Mouse (Mus musculus): ENCODE results near the gene Abca4.

Gene Abca4

DNA sequence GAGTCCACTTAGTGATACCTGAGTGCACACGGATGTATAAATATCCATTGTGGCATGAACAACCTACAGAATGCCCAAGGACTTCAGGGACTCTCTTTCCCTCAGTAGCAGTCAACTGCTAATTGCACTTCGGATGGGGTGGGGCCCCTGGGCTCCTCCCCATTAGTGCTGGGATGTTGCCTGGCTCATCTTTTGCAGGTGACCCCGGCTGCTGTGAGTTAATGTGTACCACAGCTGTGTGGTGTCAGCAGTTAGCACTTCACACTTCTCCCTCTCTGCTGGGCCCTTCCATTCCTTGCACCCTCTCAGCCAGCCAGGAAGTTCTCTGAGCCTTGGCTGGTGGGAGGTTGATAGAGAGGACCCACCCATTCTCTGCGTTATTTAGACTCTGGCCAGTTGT, 65.2 kb downstream of the Abca4 start:
- DNase-seq (ENCODE audit: low spot score in 2 of 2), result no peak

DNA sequence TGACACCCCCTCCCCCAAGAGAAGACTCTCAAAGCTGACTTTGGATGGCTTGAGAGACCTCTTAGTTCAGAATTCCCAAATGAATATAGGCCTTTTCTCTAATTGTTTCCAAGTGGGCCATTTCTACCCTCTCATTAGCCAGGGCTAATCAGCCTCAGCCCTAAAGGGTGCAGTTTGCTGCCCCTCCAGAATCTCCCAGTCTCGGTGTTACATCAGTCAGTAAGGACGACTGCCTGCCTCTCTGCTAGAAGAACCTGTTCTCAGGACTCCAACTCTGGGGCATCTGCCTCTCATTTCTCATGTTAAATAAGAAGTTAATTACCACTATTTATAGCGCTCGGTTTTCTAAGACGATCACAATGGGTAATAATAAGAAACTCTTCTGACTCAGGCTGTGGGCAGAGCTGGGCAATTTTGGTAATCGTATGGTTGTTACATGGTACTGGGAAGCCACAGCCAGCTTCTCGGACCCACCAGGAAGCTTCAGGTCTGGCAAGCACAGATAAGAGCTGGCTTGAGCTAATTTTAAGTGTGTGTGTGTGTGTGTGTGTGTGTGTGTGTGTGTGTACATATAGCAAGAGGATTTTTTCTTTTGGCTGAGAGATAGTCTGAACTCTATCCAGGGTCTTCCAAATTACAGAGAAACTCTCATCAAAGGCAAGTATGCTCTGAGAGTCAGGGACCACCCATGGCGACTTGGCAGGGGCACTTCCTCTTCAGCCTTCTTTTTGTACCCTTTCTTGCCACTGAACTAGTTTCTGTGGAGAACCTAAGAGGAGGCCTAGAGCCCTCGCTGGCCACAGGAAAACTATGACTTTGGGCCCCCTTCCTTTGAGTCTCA, 67.1 kb downstream of the Abca4 start:
- DNase-seq (ENCODE audit: low spot score in 2 of 2), result no peak

DNA sequence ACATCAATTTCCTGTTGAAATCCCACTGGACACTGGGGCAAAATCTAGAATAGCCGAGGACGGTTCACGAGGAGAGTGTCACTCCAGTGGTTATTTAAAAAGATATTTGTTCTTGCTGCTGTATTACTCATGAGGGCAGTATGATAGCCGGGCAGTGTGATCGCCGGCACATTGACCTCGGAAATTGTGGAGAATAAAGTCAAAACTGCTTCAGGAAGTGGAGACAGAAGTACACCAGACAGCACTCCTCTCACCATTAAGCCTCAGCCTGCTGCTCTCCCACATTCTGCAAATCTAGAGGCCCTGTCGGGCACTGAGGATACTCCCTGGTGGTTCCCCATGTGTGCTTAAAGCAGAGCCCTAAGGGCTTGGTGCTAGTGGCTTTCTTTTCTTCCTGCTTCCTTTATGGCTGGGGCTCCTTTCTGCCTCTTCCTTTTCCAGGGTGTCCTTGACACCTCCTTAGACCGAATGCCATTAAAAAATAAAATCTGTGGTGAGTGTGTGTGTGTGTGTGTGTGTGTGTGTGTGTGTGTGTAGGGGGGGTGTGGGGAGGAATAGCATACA, 74.5 kb downstream of the Abca4 start:
- no peak for DNase-seq (ENCODE audit: low spot score in 2 of 2)

DNA sequence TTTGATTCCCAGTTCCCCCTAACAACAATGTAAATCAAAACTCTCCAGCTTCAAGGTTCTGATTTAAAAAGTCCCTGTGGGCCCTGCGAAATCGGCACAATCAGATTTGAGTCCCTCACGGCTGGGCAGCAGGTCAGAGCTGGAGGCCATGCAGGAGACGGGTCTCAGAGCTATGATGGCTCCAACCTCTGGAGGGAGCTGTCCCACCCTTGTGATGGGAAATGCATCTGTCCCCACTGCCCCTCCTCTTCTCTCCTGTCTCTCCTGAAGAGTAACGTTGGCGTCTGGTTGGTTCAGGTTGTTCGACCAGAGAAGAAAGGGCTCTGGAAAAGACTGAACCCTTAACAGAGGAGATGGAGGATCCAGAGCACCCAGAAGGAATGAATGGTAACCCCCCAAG, 75.5 kb downstream of the Abca4 start:
- DNase-seq (ENCODE audit: low spot score in 2 of 2), result no peak

DNA sequence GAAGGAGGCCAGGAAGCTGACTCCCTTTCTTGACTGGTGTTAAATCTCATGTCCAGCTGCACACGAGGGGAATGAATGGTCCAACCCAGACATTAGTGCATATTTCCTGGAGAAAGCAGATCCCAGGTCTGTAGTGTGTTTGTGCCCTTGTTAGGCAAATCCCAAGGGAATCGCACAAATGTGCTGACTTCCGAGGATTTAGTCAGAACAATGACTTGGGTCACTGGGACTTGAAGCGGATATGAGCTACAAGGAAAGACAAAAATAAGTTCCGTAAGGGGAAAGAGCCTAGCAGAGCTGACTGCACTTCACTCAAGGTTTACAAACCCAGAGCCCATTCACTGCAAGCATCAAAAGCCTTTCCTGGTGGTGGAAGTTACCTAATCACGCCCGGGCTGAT, 76.0 kb downstream of the Abca4 start:
- no peak for DNase-seq (ENCODE audit: low spot score in 2 of 2)

DNA sequence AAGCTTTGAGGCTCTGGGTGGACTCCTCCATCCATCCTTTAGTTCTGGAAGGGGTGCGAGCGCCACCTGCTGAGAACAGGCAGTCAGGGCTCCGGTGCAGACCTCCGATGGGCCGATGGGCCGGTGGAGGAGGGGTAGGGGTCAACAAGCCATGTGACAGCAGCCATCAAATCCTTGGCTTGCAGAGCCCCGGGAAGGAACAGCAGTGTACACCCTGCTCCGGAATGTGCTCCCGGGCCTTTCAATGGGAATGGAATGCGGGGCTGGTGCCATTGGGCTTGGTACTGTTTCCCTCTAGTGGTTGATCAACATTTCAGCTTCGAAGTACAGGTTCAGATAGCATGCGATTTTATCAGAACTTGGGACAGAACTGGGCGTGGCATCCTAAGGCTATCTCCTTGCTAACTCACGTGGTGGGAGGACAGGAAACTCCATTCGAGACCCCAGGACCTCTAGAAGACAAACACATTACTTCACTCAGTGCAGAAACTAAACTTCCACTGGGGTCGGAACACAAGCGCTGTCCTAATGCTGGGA, 78.0 kb downstream of the Abca4 start:
- peak; percentile 77 to 86 for DNase-seq (ENCODE audit: low spot score in 2 of 2)

DNA sequence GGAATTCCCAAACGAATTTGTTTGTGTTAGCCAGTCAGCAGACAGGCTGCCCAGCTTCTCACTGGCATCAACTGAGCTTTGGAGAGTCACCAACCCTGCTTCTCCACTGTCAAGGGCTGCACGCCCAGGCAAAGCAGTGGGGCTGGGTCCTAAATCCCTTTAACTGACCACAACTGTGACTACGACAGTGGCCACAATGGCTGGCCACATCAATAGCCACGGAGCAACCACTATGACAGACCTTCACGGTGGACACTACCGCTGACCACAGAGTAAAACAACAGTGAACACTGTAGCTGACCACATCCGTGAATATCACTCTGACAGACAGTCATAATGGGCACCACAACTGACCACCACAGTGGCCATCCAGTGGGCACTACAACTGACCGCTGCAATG, 78.6 kb downstream of the Abca4 start:
- no peak for DNase-seq (ENCODE audit: low spot score in 2 of 2)

DNA sequence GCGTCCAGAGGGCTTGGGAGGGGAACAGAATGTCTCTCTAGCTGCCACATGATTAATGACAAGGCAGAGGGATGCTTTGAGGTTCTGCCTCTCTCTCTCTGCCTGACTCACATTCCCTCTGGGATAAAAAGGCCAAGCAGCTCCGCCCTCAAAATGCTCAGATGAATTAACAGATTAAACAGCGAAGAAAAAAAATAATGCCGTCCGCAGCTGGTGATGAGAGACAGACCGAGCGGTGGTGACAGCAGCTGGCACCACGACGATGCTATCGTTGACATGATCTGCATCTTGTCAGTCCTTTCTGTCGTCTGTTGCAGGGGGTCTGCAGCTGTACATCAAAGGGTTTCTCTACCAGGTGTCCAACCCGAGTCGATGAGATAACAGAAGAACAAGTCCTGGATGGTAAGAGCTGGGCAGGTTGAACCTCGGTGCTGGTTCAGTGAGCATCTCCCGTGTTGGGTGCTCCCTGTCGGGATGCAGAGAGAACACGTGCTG, 84.8 kb downstream of the Abca4 start:
- no peak for DNase-seq (ENCODE audit: low spot score in 2 of 2)

DNA sequence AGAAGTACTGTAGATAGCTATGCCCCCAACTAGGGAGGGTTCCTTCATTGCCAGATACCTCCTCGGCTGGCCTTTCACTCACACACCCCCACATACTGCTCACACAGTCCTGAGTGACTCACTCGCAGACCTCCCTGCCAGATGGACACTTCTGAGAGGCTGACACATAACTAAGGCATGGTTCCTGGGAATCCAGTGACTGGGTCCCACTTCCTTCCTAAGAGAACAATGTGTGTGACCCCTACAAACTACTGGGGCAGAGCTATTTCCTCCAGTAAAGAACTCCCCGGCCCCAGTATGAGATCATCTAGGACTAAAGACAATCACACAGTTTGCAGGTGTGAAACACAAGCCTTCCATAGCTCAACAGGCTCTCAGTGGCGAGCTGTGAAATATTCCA, 86.5 kb downstream of the Abca4 start:
- DNase-seq (ENCODE audit: low spot score in 2 of 2), result no peak

DNA sequence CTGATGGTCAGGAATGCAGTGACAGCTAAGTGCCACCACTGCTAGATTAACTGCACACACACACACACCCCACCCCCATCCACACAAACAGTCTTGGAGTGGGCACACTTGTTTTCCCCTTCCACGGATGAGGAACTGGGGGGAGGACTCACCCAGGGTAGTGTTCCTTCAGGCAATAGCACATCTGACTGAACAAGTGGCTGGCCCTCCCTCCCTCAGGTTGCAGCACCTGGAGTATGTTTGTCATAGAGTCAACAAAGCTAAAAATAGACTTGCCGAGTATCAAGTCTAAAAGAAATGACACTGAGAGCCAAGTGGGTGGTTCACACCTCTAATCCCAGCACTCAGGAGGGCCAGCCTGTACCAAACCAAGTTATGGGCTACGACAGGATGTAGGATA, 87.4 kb downstream of the Abca4 start:
- no peak for DNase-seq (ENCODE audit: low spot score in 2 of 2)

DNA sequence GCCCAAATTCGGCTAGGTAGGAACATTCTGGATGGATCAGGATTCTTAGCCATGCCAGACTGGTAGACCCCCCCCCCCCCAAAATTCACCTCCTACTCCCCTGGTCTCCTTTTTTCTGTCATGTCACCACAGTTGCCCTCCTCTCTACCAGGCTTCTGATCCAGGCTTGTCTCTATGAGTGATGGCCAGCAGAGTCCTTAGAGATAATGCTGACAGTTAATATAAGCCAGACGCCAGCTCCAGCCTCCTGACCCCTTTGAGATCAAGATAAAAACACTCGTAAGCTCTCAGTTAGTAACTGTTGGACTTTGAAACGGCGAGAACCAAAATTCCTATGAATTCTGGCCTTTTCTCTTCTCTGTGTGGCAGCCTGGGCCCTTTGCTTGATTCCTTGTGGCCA, 89.0 kb downstream of the Abca4 start:
- no peak for DNase-seq (ENCODE audit: low spot score in 2 of 2)

DNA sequence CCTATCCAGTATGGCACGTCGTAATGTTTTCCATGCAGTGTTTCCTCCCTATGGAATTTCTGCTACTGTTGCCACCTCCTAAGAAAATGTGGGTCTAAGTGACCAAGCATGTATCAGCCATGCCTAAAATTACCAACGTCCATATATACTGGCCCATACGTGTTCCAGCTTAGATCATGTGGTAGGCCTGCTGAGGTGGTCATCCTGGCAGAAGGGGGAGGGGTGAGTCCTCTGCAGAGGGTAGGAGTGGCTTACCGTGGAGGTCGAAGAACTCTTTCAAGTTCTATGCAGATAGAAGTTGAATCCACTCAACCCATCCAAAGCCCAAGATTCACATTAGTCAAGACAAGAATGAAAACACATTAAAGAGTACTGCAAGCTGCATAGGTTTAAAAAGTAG, 89.6 kb downstream of the Abca4 start:
- DNase-seq (ENCODE audit: low spot score in 2 of 2), result no peak

DNA sequence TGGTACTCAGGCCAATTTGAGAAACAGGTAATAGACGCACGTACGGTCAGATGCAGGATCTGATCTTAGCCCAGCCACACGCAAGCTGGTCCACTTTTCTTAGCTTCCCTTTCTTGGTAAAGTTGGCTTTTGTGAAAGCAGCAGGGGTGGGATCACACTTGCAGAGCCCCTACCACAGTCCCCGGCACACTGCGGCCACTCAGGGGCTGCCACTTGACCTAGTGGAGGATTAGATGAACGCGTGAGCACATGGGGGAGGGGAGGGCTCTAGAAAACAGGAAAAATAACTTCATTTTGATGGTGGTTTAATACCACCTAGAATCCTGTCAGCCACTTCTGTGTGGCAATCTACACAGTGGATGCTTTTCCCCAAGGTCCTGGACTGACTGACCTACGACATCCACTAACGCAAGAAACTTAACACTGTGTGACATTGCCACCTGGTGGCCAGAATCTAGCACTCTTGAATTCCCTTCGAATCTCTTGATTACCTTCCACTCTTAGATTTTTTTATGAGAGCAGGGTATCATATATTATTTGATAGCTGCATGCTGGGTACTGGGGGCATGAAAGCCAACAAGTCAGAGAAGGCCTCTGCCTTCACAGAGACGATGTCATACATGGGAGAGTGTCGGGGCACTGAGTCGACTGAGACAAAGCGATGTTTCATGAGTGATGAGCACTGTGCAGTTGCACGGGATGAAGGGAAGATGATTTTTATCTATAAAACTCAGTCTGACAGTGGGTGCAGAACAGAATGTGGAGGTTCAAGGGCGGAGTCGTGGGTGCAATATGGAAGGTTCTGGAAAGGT, 96.6 kb downstream of the Abca4 start:
- peak; percentile 40 to 43 for DNase-seq (ENCODE audit: low spot score in 2 of 2)

DNA sequence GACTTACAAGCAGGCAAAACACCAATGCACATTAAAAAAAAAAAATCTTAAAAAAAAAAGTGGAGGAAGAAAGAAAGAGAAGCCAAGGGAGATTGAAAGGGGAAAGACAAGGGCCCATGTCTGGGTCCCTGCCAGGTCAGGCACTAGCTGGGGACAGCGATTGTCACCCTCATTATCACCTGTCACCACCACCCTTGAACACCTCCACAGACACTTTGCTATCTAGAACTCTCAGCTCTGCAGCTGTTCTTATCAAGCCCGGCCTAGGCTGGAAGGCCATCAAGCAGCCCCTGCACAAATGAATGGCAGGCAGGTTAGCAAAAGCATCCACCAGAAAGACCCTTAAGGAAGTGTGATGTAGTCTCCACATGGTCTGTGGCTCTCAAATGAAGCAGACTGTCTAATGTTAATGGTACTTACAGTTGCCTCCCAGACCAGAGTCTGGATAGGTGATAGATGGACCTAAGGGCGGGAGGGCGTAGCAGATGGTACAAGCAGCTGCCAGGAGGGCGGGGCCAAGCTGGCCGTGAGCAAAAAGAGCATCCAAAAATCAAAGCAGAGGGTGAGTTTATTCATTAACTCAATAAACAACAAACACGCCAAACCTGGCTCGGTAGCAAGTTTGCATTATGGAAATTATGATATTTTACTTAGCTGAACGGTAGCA, 98.1 kb downstream of the Abca4 start:
- DNase-seq (ENCODE audit: low spot score in 2 of 2), result no peak

DNA sequence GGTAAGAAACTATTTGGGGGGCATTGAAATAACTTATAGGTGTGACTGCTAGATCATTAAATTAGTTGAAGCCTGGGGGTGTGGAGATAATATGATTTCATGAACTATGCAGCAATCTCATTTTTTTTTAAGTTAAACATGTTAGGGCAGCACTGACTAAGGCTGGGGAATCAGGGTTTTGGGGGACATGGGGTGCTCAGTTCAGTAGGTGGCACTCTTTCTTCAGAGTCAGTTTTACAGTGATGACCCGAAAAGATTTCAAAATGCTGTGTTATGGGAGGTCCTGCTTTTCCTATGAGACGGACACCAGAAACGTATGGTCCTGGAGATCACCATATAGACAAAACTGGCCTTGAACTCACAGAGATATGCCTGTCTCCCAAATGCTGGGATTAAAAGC, 99.2 kb downstream of the Abca4 start:
- DNase-seq (ENCODE audit: low spot score in 2 of 2), result no peak

DNA sequence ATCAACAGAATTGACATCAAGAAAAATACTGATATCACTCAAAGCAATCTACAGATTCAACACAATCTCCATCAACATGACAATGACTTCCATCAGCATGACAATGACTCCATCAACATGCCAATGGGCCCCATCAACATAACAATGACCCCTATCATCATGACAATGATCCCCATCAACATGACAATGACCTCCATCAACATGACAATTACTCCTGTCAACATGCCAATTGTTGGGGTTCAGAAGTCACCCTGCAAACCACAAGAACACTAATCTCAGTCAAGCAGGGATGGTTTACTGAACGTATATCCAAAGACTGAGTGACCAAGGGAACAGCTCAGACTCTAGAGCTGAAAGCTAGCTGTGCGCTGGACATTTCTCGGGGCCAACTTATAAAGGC, 101.2 kb downstream of the Abca4 start:
- DNase-seq (ENCODE audit: low spot score in 2 of 2), result no peak

DNA sequence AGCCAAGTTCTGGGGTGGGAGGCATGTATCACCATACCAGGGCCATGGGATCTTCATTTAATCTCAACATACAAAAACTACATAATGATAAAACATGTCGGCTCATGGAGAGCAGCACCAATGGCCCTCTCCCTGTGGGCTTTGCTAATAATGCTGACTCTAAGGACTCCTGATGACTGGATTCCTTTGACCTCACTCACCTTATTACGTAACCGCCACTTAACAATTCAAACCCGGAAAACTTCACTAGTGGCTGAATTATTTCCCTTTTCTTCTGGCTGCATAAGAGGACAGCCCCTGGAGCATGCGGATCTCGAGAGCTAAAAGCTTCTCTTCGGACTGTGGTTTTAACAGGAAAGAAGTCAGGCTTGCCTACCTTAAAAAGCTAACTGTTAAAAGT, 106.6 kb downstream of the Abca4 start:
- DNase-seq (ENCODE audit: low spot score in 2 of 2), result no peak

DNA sequence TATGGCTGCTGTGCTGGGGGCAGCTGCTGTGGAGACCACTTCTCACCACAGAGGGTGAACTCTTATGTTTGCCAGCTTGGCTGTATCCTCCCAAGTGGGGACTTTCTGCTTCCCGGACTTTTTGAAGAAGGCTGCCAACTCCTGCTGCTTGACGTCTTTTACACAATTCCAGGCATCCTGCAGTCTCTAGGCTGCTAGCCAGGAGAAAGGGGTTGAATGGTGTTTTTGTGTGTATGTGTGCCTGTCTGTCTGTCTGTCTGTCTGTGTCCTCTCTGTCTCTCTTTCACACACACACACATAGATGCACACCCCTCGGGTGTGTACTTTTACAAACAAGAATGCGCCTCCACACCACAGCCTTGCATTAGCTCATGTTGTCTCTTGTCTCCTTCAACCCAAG, 108.2 kb downstream of the Abca4 start:
- DNase-seq (ENCODE audit: low spot score in 2 of 2), result no peak

DNA sequence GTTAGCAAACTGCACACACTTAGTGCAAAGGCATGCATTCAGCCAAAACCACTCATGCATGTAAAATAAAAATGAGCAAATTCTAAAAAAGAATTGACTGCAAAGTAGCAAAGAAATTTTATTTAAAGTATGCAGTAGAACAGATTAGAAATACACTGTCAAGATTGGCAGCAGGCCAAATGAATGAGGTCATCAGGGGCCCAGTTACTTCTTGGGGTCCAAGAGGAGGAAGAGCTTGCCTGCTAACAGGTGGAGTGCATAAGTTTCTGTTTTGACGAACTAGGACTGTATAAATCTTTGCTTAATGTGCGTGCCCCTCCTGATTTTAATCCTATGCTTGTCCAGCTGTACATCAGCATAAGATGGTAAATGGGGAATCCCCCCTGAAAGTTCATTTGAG, 109.8 kb downstream of the Abca4 start:
- no peak for DNase-seq (ENCODE audit: low spot score in 2 of 2)

DNA sequence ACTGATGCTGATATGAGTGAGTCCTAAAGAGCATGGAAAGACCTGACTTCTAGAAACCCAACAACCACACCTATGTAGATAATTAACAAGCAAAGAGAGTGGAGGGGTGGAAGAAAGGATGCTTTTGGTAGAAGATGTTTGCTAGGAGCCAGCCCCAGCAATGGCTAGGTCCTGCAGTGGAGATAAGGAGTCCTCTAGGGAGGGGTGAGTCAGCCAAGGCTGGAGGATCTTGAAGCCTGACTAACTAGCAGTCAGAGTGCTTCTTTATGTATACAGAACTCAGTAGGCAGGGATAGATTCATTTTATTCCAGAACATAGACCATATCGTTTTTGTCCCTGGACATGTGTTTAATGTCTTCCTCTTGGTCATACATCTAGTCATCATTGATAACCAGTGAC, 115.2 kb downstream of the Abca4 start:
- no peak for DNase-seq (ENCODE audit: low spot score in 2 of 2)

DNA sequence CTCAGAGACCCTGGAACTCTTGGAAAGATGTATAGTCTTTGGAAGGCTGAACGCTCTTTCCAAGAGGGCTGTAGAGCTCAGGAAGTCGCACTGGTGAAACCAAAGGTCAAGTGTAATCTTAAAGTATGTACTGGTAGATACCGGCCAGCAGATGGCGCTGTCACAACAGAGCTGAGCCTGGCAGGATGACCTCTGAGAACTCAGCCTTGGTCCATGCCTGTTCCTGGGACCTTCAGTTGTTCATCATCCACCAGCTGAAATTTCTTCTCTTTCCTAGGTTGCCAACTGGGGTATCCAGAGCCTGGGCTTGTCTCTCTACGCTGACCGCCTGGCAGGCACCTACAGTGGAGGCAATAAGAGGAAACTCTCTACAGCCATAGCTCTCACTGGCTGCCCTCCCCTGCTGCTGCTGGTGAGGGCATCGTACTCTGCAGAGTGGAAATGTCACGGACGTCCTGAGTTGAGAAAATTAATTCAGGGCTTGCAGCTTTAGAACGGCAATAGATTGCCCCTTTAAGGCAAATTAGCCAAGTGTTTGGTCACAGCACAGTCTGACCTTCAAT, 125.5 kb downstream of the Abca4 start:
- DNase-seq (ENCODE audit: low spot score in 2 of 2), result peak; percentile 16 to 36
